Mouse (Mus musculus) bone marrow macrophage, adult 2 months (primary cell): ENCODE measurements around the gene Ntrk3. TPM values are rescaled to one million over a fixed set of nuclear protein-coding genes. Genes with fewer than 3 reads are reported as not detected.

Source experiments
- H3K27ac ChIP-seq: 2 replicates; pipeline ENCODE4 v1.5.1; 2012; ENCODE audit warnings: low read depth, low read length; ENCODE audit not compliant: insufficient read depth
- H3K4me1 ChIP-seq: 2 replicates; pipeline ENCODE4 v1.6.1; 2012; ENCODE audit warnings: low read length; ENCODE audit not compliant: control insufficient read depth, insufficient read depth
- H3K4me3 ChIP-seq: 2 replicates; pipeline ENCODE4 v1.5.1; 2012; ENCODE audit warnings: mild to moderate bottlenecking, low read length, moderate library complexity; ENCODE audit not compliant: insufficient read depth
- CTCF ChIP-seq: IDR thresholded peaks from 2 replicates; pipeline ENCODE4 v1.5.1; 2012; ENCODE audit warnings: low read depth, mild to moderate bottlenecking, low read length, moderate library complexity
- POLR2A ChIP-seq: IDR thresholded peaks from 2 replicates; pipeline ENCODE4 v1.6.1; 2012; ENCODE audit warnings: mild to moderate bottlenecking, low read depth, low read length, borderline replicate concordance
- polyA plus RNA-seq: library from polyadenylated mRNA; stranded (reverse); fragments of >200 nt; gene quantifications from 2 replicates; pipeline ENCODE4 v1.2.4, GENCODE M21; 2012; ENCODE audit not compliant: missing spikeins, insufficient read depth, insufficient read length

Ntrk3 gene
- polyA plus RNA-seq, 1 experiment = not detected

GRCm38 (mm10) chr7:78651540-78651939 is 86.3 kb downstream of the Ntrk3 start:
- H3K4me1 ChIP-seq = no peaks in the 10 kb centered on the region
- no peak overlapping the region for H3K4me3 ChIP-seq
- TF ChIP-seq CTCF = no peak
- no peak overlapping the region for H3K27ac ChIP-seq

- no peak for TF ChIP-seq CTCF
- TF ChIP-seq POLR2A = no peak
- Histone ChIP-seq H3K4me1 (no peaks in the 10 kb centered on the region), H3K4me3 (no peak overlapping the region), H3K27ac (no peak overlapping the region)
These were observed 94.1 kb downstream of the Ntrk3 start for GRCm38 (mm10) chr7:78643667-78644066.

- Histone ChIP-seq H3K4me1 (no peaks in the 10 kb centered on the region), H3K4me3 (no peak overlapping the region), H3K27ac (no peak overlapping the region)
- no peak for TF ChIP-seq CTCF
- TF ChIP-seq POLR2A = no peak
These were observed 114.1 kb downstream of the Ntrk3 start for GRCm38 (mm10) chr7:78623686-78624085.

GRCm38 (mm10) chr7:78621115-78621514 is 116.7 kb downstream of the Ntrk3 start:
- no peak for TF ChIP-seq POLR2A
- no peak for TF ChIP-seq CTCF
- Histone ChIP-seq H3K4me3 (no peak overlapping the region), H3K27ac (no peak overlapping the region), H3K4me1 (no peaks in the 10 kb centered on the region)

GRCm38 (mm10) chr7:78619818-78620577 is 117.8 kb downstream of the Ntrk3 start:
- TF ChIP-seq CTCF (no peak), POLR2A (no peak)
- H3K4me1 ChIP-seq = no peaks in the 10 kb centered on the region
- no peak overlapping the region for H3K27ac ChIP-seq
- H3K4me3 ChIP-seq = no peak overlapping the region

GRCm38 (mm10) chr7:78605538-78606130 is 132.2 kb downstream of the Ntrk3 start:
- Histone ChIP-seq H3K27ac (no peak overlapping the region), H3K4me3 (no peak overlapping the region), H3K4me1 (no peaks in the 10 kb centered on the region)
- TF ChIP-seq POLR2A (no peak), CTCF (no peak)

- Histone ChIP-seq H3K27ac (no peak overlapping the region), H3K4me3 (no peak overlapping the region), H3K4me1 (no peaks in the 10 kb centered on the region)
- TF ChIP-seq CTCF = no peak
- no peak for TF ChIP-seq POLR2A
These were observed 133.9 kb downstream of the Ntrk3 start for GRCm38 (mm10) chr7:78603922-78604321.

- no peak for TF ChIP-seq CTCF
- no peak for TF ChIP-seq POLR2A
- Histone ChIP-seq H3K4me1 (no peaks in the 10 kb centered on the region), H3K27ac (no peak overlapping the region), H3K4me3 (no peak overlapping the region)
These were observed 136.0 kb downstream of the Ntrk3 start for GRCm38 (mm10) chr7:78601851-78602250.

GRCm38 (mm10) chr7:78600886-78601285 is 136.9 kb downstream of the Ntrk3 start:
- Histone ChIP-seq H3K27ac (no peak overlapping the region), H3K4me1 (no peaks in the 10 kb centered on the region), H3K4me3 (no peak overlapping the region)
- no peak for TF ChIP-seq POLR2A
- TF ChIP-seq CTCF = no peak

- Histone ChIP-seq H3K4me3 (no peak overlapping the region), H3K4me1 (no peaks in the 10 kb centered on the region), H3K27ac (no peak overlapping the region)
- no peak for TF ChIP-seq POLR2A
- TF ChIP-seq CTCF = no peak
These were observed 137.7 kb downstream of the Ntrk3 start for GRCm38 (mm10) chr7:78599941-78600677.
